Mouse (Mus musculus) adrenal gland, adult (tissue): ENCODE results near the gene Chst8.

ENCODE experiments used
- DNase-seq, 2 experiments: peaks; one replicate each; pipeline ENCODE4 v3.0.0; 2022 to 2023; ENCODE audit warnings: low spot score in 1 of 2; ENCODE audit not compliant: inconsistent age in 2 of 2

The Chst8 gene

DNA sequence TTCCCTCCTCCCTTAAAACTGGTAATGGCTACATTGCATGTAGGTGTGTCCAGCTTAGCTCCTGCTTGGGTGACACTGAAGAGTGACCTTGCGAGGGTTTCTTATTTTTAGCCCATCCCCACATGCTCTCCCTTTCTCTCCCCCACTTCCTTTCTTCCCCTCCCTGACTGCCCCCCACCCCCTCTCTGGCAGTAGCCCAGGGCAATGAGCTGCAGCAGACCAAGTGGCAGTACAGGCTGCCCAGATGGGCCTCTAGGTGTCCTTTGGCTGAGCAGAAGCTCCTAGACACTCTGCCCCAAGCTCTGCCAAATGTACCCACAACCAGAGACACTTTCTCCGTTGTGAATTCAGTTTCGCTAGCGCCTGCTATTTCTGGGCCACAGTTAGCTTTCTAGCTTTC is 139.6 kb downstream of the Chst8 start:
- DNase-seq = no peak

DNA sequence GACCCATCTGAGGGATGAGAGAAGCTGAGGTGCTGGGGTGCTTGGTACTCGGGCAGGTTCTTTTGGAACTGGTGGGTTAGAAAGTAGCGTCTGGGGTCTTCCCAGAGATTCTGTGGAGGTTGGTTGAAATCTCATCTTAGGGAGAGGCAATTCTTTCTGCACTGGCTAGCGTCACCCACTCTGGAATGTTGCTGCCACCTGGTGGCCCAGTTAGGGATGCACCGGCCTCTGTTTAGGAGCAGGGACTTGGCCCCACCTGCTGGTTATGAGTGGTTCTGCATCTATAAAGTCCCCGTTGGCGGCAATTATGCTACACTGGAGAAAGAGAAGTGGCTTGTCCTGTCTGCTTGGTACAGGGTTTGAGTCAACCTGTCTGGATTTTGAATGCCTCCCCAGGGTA is 140.6 kb downstream of the Chst8 start:
- peak; percentile 84 to 96 for DNase-seq

DNA sequence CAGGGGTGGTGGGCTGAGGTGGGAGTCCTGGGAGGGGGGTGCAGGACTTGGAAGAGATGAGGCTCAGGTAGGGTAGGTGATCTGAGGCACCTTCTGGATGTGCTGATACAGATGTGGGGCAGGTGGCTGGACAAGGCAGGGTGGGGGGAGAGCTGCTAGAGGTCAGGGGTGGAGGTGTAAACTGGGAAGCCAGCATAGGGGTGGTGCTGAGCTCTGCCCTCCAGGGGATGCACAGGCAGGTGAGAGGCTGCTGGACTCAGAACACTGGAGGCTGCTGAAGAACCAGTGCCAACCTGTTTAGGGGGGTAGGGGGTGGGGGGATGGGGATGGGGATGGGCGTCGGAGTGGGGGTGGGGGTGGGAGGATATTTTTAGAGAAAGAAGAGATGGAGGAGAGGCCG is 141.7 kb downstream of the Chst8 start:
- no peak for DNase-seq

DNA sequence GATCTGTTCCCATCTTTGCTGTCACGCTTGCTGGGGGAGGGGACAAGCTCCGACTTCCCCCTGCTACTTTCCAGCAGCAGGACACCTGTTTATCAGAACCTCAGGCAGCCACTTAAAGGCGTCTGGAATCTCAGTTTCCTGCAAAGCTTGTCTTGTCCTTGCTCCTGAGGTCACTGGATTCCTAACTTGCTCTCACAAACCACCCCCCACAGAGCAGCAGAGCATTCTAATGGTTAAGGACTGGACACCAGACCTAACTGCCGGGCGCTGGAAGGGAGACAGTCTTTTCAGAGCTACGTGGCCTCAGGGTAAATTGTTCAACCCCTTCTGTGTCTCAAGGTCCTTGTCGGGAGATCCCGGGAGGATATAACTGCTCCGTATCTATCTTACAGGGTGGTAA is 143.2 kb downstream of the Chst8 start:
- no peak for DNase-seq

DNA sequence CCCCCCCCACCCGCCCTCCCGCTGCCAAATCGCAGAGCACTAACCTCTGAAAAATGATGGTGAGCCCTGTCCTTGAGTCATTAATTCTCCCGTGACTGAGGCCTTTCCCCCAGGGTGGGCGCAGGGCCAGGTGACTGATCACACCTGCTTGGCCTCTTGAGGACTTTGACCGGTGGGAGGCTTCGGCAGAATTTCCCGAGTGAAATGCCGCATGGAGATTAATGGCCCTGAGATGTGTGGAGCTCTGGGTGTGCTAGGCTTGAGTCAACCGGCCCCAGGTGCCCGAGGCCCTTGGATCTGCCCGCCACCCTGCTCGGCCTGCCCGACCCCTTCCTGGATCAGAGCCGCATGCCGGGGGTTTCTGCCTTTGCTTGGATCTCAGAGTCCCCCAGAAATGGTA is 144.6 kb downstream of the Chst8 start:
- DNase-seq = no peak

DNA sequence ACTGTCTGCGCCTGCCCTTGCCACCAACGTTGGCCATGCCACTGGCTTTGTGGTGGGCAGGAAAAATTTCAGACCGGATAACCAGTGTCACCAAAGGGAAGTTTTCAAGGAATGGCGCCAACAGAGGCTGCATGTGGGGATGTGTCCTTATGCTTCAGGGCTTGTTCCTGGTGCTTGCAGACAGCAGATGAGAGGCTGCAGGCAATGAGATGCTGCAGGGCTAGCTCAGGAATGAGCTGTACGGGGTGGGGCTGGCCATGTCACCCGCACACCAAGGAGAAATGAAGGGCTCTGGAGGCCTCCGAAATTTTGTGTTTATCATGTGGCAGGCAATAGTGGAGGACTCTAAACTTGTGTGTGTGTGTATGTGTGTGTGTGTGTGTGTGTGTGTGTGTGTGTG is 149.4 kb downstream of the Chst8 start:
- DNase-seq = no peak

DNA sequence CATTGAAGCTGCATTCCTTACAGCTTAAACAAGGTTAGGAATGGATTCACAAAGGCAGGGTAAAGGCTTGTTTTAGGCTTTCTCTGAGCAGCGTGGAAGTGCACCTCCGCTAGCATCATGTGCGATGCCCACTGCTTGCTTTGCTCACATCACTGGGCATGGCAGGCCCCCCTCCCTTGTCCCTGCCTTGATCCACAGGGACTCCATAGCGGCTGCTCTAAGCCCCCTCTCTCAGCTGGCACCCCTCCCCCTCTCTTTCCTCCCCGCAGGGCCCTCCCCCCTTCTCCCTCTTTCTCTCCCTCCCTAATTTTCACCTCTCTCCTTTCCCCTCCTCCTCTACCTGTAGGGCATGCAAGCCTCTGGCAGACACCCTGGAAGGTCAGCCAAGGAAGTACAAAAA is 150.3 kb downstream of the Chst8 start:
- no peak for DNase-seq

DNA sequence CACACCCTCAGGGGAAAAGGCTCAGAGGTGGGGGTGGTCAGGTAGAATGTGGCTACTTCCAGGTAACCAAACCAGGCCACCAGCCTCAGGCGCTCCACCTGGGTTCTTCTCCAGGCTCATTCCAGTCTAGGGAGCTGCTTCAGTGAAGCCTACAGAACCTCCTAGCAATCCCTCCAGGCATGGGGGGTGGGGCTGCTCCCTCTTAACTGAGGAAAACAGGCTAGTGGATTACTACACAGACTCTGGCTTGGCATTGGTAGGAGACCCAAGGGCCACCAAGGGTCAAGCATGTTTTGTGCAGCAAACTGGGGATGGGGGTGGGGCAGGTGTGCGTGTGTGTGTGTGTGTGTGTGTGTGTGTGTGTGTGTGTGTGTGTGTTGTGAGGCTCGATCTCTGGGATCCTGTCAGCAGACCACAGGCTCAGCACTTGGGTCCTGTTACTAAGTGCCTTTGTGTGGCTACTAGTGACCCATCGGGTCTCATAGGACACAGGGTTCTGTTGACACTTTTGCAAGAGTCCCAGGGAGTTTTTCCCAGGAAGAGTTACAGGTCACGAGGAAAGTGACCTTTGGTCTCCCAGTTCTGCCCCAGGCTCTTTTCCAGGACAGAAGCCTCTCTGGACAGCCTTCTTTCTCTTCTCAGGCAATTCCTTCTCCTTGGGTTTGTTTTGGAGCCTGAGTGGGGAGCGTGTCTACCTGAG is 153.0 kb downstream of the Chst8 start:
- no peak for DNase-seq

DNA sequence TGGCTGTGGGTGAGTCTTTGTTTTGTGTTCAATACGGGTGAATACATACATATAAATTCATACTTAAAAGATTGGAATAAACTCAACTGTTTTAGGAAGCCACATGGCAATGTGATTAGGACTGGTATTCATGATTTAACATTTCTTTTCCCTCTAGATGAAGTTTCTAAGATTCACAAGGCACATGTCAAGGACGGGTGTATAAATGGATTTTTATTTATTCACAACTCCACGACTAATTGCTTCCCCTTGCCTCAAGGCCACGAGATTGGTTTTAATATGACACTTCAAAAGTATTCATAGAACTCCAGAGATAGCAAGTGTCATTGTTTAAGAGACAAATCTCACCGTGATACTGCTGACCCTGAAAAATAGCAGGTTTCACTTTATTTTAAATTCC is 155.9 kb downstream of the Chst8 start, which contains the start of gene Kctd15:
Kctd15 (minus strand) TSS at position 101 of the 400 bp plus-strand sequence.
- DNase-seq = no peak

DNA sequence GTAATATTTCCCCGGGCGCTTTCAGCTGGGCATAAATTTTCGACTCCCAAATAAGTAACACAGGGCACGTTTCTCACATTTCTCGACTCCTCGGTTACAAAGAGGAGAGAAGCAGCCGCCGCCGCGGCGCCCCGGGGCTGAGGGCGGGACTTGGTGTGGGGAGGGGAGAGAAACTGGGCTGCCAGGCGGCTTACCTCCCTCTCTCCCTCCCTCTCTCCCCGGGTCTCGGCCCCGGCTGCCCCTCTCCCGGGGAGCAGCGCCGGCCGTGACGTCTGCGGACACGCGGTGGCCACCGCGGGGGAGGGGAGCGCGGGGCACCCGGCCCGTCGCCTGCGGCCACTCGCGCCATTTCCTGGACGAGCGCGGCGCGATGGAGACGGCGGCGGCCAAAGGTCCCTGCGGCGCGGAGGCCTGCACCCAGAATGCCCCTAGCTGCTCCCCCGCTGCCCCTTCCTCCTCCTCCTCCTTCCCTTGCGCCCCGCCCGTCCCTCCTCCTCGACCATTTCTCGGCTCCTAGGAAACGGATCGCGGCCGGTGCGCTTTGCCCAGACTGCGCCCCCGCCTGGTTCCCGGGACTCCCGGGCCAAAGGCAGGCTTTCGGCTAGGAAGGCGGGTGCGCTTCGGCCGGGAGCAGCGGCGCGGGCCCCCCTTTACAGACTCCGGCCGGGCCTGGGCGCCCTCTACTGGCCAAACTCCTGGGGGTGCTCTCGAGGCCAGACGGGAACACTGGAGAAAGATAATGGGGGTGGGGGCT is 157.2 kb downstream of the Chst8 start:
- peak; percentile 90 to 97 for DNase-seq

DNA sequence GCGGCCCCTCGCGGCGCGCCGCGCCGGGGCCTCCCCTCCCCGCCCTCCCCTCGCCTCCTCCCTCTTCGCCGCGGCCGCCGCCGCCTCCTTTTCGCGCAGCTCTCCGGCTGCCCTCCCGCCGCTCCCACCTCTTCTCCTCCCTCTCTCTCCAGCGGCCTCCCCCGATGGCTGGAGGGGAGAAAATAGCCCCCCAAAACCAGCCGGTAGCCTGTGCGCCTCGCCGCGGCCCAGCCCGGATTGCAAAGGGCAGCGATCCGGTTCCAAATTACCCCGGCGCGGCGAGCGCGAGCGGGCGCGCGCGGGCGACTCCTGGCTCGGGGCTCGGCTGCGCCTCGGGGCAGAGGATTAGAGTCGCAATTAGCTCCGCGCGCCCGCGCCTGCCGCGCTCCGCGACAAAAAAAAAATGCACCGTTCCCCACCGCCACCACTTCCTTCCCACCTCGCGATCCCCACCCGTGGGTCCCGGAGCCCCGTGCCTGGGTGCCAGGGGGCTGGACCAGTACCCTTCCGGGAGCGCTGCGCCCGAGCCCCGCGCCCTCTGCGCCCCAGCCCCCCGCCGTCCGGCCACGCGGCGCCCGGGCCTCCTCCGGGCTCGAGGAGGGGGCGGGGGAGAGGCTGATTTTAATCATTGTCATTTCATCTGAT is 157.9 kb downstream of the Chst8 start:
- DNase-seq = peak; percentile 39 to 85

DNA sequence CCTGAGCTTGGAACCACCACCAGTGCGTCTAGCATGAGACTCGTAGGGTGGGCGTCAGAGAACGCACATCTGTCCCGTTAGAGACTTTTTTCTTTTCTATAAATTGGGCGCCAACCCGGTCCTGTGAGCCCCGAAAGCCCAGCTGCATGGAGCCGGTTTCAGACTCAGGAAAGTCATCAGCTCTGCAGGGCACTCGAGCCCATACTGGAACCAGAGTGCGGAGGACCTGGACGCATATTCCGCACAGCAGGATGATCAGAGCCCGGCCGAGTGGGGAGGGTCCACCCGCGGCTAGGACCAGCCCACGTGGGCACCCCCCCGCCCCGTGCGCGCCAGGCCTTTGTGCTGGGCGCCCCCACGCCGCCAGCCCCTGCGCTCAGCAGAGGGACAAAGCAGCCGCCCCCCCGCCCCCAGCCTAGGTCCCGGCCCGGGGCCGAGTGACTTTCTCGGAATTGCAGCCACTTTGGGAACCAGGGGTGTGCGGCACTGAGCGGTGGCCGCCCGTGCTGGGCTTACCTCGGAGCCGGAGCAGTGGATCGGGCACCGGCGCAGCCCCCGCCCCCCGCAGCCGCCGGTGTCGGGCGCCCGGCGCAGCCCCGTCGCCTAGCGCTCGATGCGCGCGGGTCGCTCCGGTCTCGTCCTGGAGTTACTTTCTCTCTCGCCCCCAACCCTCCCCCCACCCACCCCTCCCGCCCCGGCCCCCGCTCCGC is 158.6 kb downstream of the Chst8 start:
- DNase-seq = peak; percentile 15 to 65

DNA sequence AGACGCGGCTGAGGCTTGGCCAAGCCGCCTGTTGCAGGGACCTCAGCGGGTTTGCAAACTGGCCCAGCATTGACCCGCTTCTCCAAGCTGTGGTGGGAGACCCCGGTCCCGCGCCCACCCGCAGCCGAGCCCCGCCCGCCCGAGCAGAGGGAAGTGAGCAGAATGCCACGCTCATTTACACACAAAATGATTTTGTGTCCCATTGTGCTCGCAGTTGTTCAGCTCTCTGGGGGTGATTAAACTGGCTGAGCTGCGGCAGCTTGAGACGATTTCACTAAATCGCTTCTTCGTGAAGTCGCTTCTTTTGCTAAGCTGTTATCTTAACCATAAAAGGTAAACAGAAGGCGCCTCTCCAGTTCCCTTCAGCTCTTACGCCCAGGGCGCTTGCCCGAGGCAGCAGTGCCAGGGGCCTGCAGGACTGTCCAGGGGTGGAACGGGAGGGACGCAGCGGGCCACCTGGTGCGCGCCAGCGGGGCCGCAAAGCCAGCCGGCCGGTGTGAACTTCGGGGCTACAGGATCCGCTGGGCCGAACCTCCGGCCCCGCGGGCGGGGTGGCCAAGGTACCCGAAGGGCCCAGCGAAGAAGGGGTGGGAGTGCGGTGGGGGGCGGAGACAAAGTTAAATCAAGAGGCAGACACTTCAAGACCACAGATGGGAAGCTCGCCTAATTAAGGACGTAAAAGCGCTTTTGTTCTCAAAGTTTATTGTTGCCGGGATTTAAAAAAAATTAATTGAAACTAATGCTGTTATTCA is 159.6 kb downstream of the Chst8 start:
- DNase-seq = peak; percentile 16 to 61

DNA sequence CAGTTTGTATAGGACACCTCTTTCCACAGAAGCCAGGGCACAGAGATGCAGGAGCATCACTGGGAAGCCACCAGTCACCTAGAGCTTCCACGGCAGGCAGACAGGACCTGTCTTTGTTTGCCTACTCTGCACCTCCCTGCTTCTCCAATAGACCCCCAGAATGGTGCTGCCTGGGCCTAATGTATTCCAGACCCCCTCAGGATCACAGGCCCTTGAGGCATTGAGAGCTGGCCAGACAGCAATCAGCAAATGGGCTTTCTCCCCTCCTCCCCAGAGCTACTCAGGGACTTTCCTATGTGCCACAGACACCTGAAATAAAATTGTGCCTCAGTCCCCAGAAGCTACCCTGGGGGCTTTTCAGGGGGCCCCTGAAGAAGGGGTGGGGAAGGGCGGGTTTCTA is 161.1 kb downstream of the Chst8 start:
- no peak for DNase-seq

DNA sequence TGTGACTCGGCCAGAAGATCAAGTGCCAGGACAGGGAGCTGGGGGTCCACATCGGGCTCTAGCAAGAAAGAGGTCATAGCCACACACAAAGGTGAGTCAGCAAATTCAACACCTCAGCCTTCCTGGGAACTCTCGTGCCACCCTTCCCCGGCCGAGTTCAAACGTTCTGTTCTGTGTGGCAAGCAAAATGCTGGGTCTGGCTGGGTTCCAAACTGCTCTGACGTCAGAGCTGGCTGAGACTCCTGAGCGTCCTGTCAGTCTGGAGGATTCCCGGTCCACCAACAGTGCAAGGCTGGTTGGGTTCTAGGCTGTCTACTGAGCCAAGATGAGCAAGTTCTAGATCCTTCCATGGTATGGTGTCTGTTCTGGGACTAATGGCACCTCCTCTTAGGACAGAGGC is 165.5 kb downstream of the Chst8 start:
- peak; percentile 78 to 93 for DNase-seq

DNA sequence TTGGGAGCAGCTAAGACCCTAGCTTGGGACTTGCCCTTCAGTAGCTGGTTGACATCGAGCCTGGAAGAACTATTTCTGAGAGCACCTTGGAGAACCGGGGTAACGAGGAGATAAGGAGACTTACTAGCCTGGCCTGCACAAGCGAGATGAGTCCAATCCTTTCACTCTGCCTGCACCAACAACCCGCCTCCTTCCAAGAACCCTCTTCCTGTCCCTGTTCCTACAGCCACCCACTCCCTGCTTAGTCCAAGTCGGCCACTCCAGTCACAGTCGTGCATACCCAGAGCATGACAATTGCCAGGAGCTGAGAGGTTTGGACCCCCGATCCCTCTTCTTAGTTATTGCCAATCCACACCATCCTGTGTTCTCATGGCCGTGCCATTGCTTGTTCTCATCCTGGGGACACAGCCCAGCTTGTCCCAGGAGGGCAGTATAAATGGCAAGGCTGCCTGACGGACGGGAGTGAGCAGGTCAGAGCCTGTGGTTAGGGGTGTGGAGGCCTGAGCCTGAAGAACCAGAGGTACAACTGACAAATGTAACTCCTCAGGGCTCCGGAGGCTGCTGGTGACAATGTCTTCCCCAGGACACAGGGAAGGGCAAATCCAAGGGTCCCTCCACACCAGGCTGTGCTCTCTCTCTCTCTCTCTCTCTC is 166.2 kb downstream of the Chst8 start:
- DNase-seq = no peak

DNA sequence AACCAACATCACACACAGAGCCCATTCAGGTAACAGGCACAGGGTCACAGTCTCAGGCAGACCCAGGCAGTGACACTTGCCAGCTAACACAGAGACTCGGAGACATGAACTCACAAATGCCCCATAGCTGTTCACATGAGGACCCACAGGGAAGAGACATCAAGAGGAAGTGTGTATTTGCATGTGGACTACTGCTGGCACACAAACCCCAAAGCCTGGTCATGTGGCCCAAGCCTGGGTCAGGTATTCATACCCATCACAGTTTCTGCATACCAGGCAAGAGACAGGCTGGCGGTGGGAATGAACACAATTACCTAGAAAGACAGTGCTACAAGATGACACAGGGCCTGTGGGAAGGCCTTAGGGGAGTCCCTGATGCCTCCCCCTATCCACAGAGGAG is 166.9 kb downstream of the Chst8 start:
- no peak for DNase-seq

DNA sequence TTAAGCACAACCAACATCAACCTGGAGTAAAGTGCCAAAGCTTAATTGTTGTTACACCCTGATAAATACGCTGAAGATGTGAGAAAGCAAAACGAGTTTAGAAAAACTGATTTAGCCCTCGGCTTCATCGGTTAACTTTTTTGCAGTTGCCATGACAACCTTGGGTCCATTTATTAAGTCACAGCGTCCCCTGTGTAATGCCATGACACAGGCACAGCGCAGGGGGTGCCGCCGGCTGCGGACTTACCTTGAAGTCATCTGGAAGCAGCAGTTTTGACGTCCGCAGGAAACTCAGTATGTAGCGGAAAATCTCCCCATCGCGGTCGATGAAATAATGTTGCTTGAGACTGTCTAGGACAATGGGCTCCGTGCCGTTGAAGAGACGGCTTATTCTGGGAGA is 167.9 kb downstream of the Chst8 start:
- no peak for DNase-seq

DNA sequence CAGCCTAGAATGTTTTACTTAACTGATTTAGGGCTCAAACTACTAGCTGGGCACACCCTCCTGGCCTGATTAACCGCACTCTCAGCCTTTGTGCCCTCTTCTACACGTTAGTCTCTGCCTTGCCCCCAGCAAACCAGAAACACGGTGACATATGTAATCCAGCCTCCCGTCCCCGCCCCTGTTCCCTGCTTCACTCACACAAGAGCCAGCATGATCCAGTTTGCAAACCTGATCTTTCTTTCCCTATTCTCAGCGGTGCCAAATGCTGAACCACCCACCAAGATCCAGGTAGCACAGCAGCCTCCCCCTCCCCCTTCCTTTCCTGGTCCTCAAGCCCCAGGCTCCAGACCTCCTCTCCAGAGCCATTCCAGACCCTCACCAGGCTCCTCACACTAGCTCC is 169.2 kb downstream of the Chst8 start:
- DNase-seq = no peak

DNA sequence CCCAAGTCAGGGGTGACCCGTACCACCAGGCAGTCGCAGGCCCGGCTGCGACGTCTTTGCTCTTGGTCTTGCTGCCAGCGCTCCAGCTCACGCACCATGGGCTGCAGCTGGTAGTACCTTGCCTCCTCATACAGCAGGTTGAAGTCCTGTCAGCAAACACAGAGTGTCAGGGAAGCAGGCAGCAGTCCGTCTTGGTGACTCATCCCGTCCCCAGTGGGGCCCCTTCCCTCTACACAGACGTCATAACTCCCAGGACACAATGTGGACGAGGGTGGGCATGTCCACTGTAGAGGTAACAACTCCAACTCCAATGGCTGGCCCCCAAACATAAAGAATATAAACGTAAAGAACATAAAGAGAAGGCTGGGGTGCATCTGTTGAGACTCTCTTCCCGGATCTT is 170.5 kb downstream of the Chst8 start:
- no peak for DNase-seq
